Mouse (Mus musculus) hindbrain, postnatal 0 days (tissue): ENCODE results near the gene Atxn3. TPM values are rescaled to one million over a fixed set of nuclear protein-coding genes. Genes with fewer than 3 reads are reported as not detected.
"Not testable (repeated sequence)": the region's sequence is repeated elsewhere in the genome, so short reads cannot be mapped to it uniquely, and the experiment has no call there.

Experiments used
- ATAC-seq: fragments of 200-750 bp; cut with Nextera tagmentation; 2 replicates; pipeline ENCODE4 v1.8.0; 2017; ENCODE audit warnings: mild to moderate bottlenecking, moderate TSS enrichment, moderate library complexity
- DNase-seq: peaks from one replicate; pipeline ENCODE4 v3.0.0-alpha.2; 2015; ENCODE audit warnings: low spot score
- H3K27ac ChIP-seq: fragments of 300-500 bp; sonication (generic); 2 replicates; pipeline ENCODE4 v1.5.1; 2014; ENCODE audit warnings: mild to moderate bottlenecking
- H3K27me3 ChIP-seq: fragments of 300-500 bp; sonication (generic); 2 replicates; pipeline ENCODE4 v1.6.1; 2014; ENCODE audit warnings: low read length, mixed read lengths; ENCODE audit not compliant: insufficient read depth
- H3K36me3 ChIP-seq: fragments of 300-500 bp; sonication (generic); 2 replicates; pipeline ENCODE4 v1.6.1; 2014; ENCODE audit warnings: low read length, mixed read lengths; ENCODE audit not compliant: insufficient read depth
- H3K4me1 ChIP-seq: fragments of 300-500 bp; sonication (generic); 2 replicates; pipeline ENCODE4 v1.6.1; 2014; ENCODE audit warnings: antibody characterized with exemption, low read length, mixed read lengths; ENCODE audit not compliant: insufficient read depth
- H3K4me2 ChIP-seq: fragments of 300-500 bp; sonication (generic); 2 replicates; pipeline ENCODE4 v1.6.1; 2014; ENCODE audit warnings: low read depth, mild to moderate bottlenecking, low read length, moderate library complexity, mixed read lengths
- H3K4me3 ChIP-seq: fragments of 300-500 bp; sonication (generic); 2 replicates; pipeline ENCODE4 v1.5.1; 2014; ENCODE audit warnings: low read length
- H3K9ac ChIP-seq: fragments of 300-500 bp; sonication (generic); replicated peaks from 2 replicates; pipeline ENCODE4 v1.6.1; 2014; ENCODE audit warnings: mild to moderate bottlenecking, low read length, moderate library complexity, mixed read lengths
- H3K9me3 ChIP-seq: fragments of 300-500 bp; sonication (generic); 2 replicates; pipeline ENCODE4 v1.6.1; 2016; ENCODE audit warnings: low read length, mixed read lengths
- CTCF ChIP-seq: IDR thresholded peaks from 2 replicates; pipeline ENCODE4 v1.5.1; 2016; ENCODE audit warnings: antibody characterized with exemption, control low read depth, low read depth
- WGBS: fragments of 180-500 bp; shearing (Covaris S2); extraction: QIAGEN DNeasy Blood & Tissue Kit; methylation state at CpG from one replicate; pipeline ENCODE4 v1.1.7; 2014; 5-methylcytosine and 5-hydroxymethylcytosine counted together
- polyA plus RNA-seq: library from polyadenylated mRNA; unstranded; fragments of >200 nt; fragmentation: Nextera tagmentation; extraction: Ambion mirVana; gene quantifications from 2 replicates; pipeline ENCODE4 v1.2.1, GENCODE M21; 2015
- total RNA-seq: library from RNA; depleted of rRNA; stranded (reverse); fragments of >200 nt; gene quantifications from 2 replicates; pipeline ENCODE4 v1.2.3, GENCODE M21; 2014

Gene Atxn3
- total and polyA plus RNA-seq, 2 experiments from 2014 or later, result 7.6 to 24.2 TPM

DNA sequence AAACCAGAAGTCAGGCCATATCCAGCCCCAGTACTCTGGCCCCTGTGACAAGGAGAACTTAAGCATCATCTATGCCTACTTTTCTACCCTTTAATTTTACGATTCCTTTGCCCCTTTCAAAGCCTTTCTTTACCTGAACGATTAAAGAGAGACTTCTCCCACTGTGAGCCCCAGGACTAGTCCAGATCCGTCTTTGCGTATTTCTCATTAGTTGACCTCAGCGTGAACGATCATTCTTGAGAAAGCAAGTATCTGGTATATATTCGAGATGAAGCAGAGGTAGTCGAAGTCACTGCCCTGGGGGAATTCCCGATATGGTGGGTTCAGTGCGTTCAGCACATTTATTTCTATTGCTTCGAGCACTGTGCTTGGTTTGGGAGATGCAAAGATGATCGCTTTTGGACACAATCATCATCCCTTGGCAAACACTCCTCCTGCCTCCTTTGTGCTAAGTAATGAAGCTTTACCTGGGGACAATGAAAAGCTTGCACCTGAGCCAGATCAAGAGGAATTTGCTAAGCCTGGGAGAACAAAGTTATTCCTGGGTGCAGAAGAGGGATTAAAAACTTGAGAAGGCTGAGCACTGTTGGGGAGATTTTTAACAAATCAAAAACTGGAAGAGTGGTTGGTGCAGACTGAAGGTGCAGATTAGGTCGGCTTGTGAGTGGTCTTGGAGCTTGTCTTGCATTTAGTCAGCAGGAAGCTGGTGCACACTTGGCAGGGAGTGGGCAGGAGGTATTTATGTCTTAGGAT is 18.8 kb upstream of the Atxn3 start:
- peaks cover 10% of the 10 kb centered on the region; the same call in 1 of the 2 replicates for H3K4me1 ChIP-seq
- H3K36me3 ChIP-seq, result no peaks in the 10 kb centered on the region
- peak overlapping the region; percentile 65 for H3K4me2 ChIP-seq
- TF ChIP-seq CTCF, result no peak
- ATAC-seq, result no peak
- peak; percentile 4 for DNase-seq
- no peaks in the 10 kb centered on the region for H3K27me3 ChIP-seq
- peak overlapping the region; percentile 92 for H3K4me3 ChIP-seq
- whole genome bisulfite sequencing, result 22% methylated on average over 13 of the region's 13 CpGs
- H3K27ac ChIP-seq, result peak overlapping the region; percentile 95
- H3K9ac ChIP-seq, result peak overlapping the region; percentile 95
- H3K9me3 ChIP-seq, result no peaks in the 10 kb centered on the region

GRCm38 (mm10) chr12:101975601-101976571 is 17.8 kb upstream of the Atxn3 start, which contains the start of gene Cpsf2:
Gene Cpsf2, plus strand, starts transcription at chr12:101975988.
- ATAC-seq (peak; percentile 97), DNase-seq (peak; percentile 90)
- no peaks in the 10 kb centered on the region for H3K9me3 ChIP-seq
- peak within 1 kb of the TSS; percentile 92 for H3K4me3 ChIP-seq
- no peaks in the 10 kb centered on the region for H3K27me3 ChIP-seq
- peak within 1 kb of the TSS; percentile 95 for H3K27ac ChIP-seq
- WGBS, result under 1% methylated on average over 72 of the region's 77 CpGs
- H3K4me1 ChIP-seq, result peaks cover 10% of the 10 kb centered on the region; the same call in 1 of the 2 replicates
- 0 out of 2 replicates have a peak, but pooled peaks have one; percentile 11 for TF ChIP-seq CTCF
- no peaks in the 10 kb centered on the region for H3K36me3 ChIP-seq
- peak within 1 kb of the TSS; percentile 95 for H3K9ac ChIP-seq
- H3K4me2 ChIP-seq, result peak within 1 kb of the TSS; percentile 65

GRCm38 (mm10) chr12:101975167-101975600 is 17.1 kb upstream of the Atxn3 start:
- DNase-seq (no peak), ATAC-seq (peak; percentile 64)
- Histone ChIP-seq H3K4me1 (peaks cover 10% of the 10 kb centered on the region; the same call in 1 of the 2 replicates), H3K9me3 (no peaks in the 10 kb centered on the region), H3K27me3 (no peaks in the 10 kb centered on the region), H3K4me3 (peak overlapping the region; percentile 92), H3K27ac (peak overlapping the region; percentile 95), H3K36me3 (no peaks in the 10 kb centered on the region), H3K4me2 (peak overlapping the region; percentile 65), H3K9ac (peak overlapping the region; percentile 95)
- TF ChIP-seq CTCF, result no peak
- WGBS, result 1% methylated on average over 23 of the region's 23 CpGs

DNA sequence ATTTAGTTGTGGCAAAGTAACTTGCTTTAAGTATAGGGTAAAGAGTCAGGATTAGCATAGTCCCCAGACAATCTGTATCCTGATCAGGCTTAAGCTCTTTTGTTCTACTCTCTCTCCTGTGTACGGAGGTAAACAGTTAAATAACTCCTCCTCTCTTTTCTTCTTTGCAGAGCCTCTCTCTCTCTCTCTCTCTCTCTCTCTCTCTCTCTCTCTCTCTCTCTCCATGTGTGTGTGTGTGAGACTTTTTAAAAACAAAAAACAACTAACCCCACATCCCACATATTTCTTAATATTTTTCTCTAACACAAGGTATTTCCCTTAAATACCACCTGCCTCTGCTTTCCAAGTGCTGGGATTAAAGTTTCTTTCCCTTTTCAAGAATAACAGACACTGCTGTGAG is 16.5 kb upstream of the Atxn3 start:
- peak overlapping the region; percentile 95 for H3K9ac ChIP-seq
- no peaks in the 10 kb centered on the region for H3K36me3 ChIP-seq
- ATAC-seq, result no peak
- peak overlapping the region; percentile 65 for H3K4me2 ChIP-seq
- no peaks in the 10 kb centered on the region for H3K27me3 ChIP-seq
- DNase-seq, result no peak
- no peak for TF ChIP-seq CTCF
- no peaks in the 10 kb centered on the region for H3K9me3 ChIP-seq
- WGBS, result 14% methylated on average over 1 of the region's 1 CpGs
- peaks cover 10% of the 10 kb centered on the region; the same call in 1 of the 2 replicates for H3K4me1 ChIP-seq
- H3K27ac ChIP-seq, result 0 out of 2 replicates have a peak overlapping the region, but pooled peaks have one; percentile 95
- peak overlapping the region; percentile 92 for H3K4me3 ChIP-seq

DNA sequence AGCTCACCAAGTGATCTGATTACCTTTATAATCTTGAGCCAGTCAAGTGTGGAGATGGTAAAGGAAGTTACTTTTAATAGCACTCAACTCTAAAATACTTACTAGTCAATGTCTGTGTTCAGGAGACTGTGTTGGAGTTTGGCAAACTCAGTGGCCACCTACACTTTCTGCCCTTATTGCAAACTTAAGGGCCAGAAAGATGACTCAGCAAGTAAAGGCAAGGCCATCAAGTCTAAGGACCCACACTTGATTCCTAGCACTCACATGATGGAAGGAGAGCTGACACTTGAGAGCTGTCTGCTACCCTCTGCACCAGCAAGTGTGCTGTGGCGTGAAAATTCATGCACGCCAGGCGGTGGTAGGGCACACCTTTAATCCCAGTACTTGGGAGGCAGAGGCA is 14.2 kb upstream of the Atxn3 start:
- Histone ChIP-seq H3K9me3 (no peaks in the 10 kb centered on the region), H3K4me2 (no peak overlapping the region), H3K36me3 (peaks cover 4% of the 10 kb centered on the region; the same call in 1 of the 2 replicates), H3K4me1 (peaks cover 9% of the 10 kb centered on the region; the same call in 1 of the 2 replicates), H3K27ac (no peak overlapping the region), H3K4me3 (no peak overlapping the region), H3K27me3 (no peaks in the 10 kb centered on the region), H3K9ac (no peak overlapping the region)
- TF ChIP-seq CTCF, result no peak
- no peak for DNase-seq
- no peak for ATAC-seq
- WGBS, result 95% methylated on average over 3 of the region's 3 CpGs

GRCm38 (mm10) chr12:101971311-101971710 is 13.3 kb upstream of the Atxn3 start:
- H3K9me3 ChIP-seq, result no peaks in the 10 kb centered on the region

DNA sequence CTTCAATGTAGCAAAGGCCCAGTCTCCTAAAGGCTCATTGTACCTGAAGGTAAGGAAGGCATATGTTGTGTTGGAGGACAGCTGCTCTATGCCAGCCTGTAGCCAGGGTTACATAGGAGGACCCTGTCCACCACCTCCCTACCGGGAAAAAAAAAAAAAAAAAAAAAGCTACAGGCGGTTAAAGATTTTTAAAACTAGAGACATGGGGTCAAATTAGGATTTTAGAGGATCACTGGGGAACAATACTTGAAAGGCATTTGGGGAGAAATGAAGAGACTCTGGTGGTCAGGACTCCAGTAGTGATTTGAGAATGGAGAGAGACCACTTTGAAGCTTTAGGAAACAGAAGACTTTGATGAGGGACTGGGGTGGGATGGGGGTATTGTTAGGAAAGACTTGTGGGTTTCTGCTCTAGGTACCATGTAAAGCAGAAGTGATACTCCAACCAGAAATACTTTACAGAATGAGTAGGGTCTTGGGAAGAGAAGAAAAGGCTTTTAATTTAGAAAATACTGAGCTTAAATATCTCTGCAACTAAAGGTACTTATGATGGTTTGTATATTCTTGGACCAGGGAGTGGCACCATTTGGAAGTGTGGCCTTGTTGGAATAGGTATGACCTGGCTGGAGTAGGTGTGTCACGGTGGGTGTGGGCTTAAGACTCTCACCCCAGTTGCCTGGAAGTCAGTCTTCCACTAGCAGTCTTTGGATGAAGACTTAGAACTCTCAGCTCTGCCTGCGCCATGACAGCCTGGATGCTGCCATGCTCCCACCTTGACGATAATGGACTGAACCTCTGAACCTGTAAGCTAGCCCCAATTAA is 1.1 kb upstream of the Atxn3 start:
- not testable (repeated sequence) for H3K27me3 ChIP-seq, H3K4me1 ChIP-seq, DNase-seq, H3K36me3 ChIP-seq, H3K27ac ChIP-seq, ATAC-seq, H3K9me3 ChIP-seq, H3K4me3 ChIP-seq, H3K9ac ChIP-seq
- WGBS, result 88% methylated on average over 5 of the region's 5 CpGs
- H3K4me2 ChIP-seq, result peak overlapping the region; percentile 46; the same call in 1 of the 2 replicates

More at GRCm38 (mm10) chr12:101971311-101971710, 13.3 kb upstream of the Atxn3 start:
- Histone ChIP-seq H3K27me3 (no peaks in the 10 kb centered on the region), H3K27ac (no peak overlapping the region), H3K36me3 (peaks cover 4% of the 10 kb centered on the region; the same call in 1 of the 2 replicates), H3K4me2 (no peak overlapping the region), H3K4me3 (no peak overlapping the region), H3K4me1 (peaks cover 5% of the 10 kb centered on the region; the same call in 1 of the 2 replicates), H3K9ac (no peak overlapping the region)
- ATAC-seq (no peak), DNase-seq (no peak)
- 96% methylated on average over 2 of the region's 2 CpGs for WGBS
- no peak for TF ChIP-seq CTCF
